Mouse (Mus musculus) cortical plate, adult 2 months (tissue): ENCODE data around the gene Apod.

Experiments
- CTCF ChIP-seq: fragments of 200-500 bp; IDR thresholded peaks from 2 replicates; pipeline ENCODE4 v1.5.1; 2011; ENCODE audit warnings: mild to moderate bottlenecking, control low read depth, low read length; ENCODE audit not compliant: insufficient read depth; ENCODE audit errors: extremely low read depth
- POLR2A ChIP-seq: fragments of 200-500 bp; IDR thresholded peaks from 2 replicates; pipeline ENCODE4 v1.6.1; 2011; ENCODE audit warnings: mild to moderate bottlenecking, low read length, control low read depth; ENCODE audit not compliant: insufficient read depth; ENCODE audit errors: extremely low read depth

DNA sequence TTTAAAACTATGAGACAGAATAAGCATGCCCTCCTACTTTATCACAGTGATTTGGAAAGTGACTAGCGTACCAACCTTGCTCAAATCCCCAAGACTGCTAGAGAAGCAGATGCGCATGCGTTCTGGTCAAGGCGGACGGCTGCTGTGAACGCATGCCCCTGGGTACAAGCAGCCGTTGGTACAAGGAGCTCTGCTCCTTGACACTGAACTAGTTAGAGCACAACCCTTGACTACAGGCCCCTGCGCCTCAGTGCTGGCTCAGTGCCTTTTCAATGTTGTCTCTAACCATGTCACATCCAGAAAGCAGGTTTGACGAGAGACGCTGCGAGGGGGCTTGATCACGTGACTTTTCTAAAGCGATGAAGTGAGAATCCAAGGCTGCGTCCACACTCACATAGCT, 10.5 kb upstream of the Apod start:
- TF ChIP-seq CTCF (no peak), POLR2A (no peak)
